Mouse (Mus musculus): Measurements from ENCODE around the gene Ifi202b. TPM values are rescaled to one million over a fixed set of nuclear protein-coding genes. Genes with fewer than 3 reads are reported as not detected.

Ifi202b gene
- total RNA-seq, 2 experiments from 2014 or later: not detected

Other genes starting within 250 kb of the Ifi202b start
- 1 to 10 TPM; 3.7 to 6.6 TPM for gene Ifi207, start 241.0 kb downstream of the Ifi202b start, total RNA-seq (2021)
- 1 to 10 TPM; 3.1 to 4.5 TPM for gene Ifi204, start 215.8 kb downstream of the Ifi202b start, total RNA-seq (2021)
- gene Ifi211, start 69.7 kb downstream of the Ifi202b start, total RNA-seq (2021): 1 to 10 TPM; 2.7 to 3.1 TPM
- 1 to 10 TPM; 1.6 to 3.7 TPM for gene Mndal, start 40.3 kb downstream of the Ifi202b start, total RNA-seq (2021)
- gene Ifi203, start 40.1 kb downstream of the Ifi202b start, total RNA-seq (2021): 1 to 10 TPM; 2.7 to 3.7 TPM
- gene Ifi205, start 49.1 kb upstream of the Ifi202b start, total RNA-seq (2021): 10 to 100 TPM in 1 of 2 experiments, 1 to 10 TPM in 1; 7.5 to 17.1 TPM
- not detected for gene Olfr433, start 58.0 kb upstream of the Ifi202b start, total RNA-seq (2021)
- not detected for gene Olfr432, start 66.5 kb upstream of the Ifi202b start, total RNA-seq (2021)
- not detected for gene Olfr430, start 83.9 kb upstream of the Ifi202b start, total RNA-seq (2021)
- not detected for gene Olfr429, start 101.6 kb upstream of the Ifi202b start, total RNA-seq (2021)
- gene Olfr427, start 114.1 kb upstream of the Ifi202b start, total RNA-seq (2021): not detected
- not detected for gene Olfr231, start 138.4 kb upstream of the Ifi202b start, total RNA-seq (2021)
- not detected for gene Olfr424, start 148.8 kb upstream of the Ifi202b start, total RNA-seq (2021)
- gene Olfr420, start 172.9 kb upstream of the Ifi202b start, total RNA-seq (2021): not detected
- gene Spta1, start 190.0 kb upstream of the Ifi202b start, total RNA-seq (2021): under 1 TPM; 0.07 TPM